Mouse (Mus musculus) olfactory bulb, adult 2 months (tissue): ENCODE results near the gene Abhd17c. TPM values are rescaled to one million over a fixed set of nuclear protein-coding genes. Genes with fewer than 3 reads are reported as not detected.

ENCODE experiments used
- H3K27ac ChIP-seq: fragments of 200-500 bp; 2 replicates; pipeline ENCODE4 v1.5.1; 2012; ENCODE audit warnings: low read depth, low read length; ENCODE audit not compliant: insufficient read depth
- H3K4me1 ChIP-seq: fragments of 200-500 bp; 2 replicates; pipeline ENCODE4 v1.6.1; 2012; ENCODE audit warnings: low read length; ENCODE audit not compliant: control insufficient read depth, insufficient read depth
- H3K4me3 ChIP-seq: fragments of 200-500 bp; 2 replicates; pipeline ENCODE4 v1.5.1; 2012; ENCODE audit warnings: mild to moderate bottlenecking, low read depth, low read length, moderate library complexity; ENCODE audit not compliant: insufficient read depth
- CTCF ChIP-seq: fragments of 200-500 bp; IDR thresholded peaks from 2 replicates; pipeline ENCODE4 v1.5.1; 2012; ENCODE audit warnings: low read depth, mild to moderate bottlenecking, low read length, moderate library complexity; ENCODE audit not compliant: insufficient read depth
- POLR2A ChIP-seq: fragments of 200-500 bp; IDR thresholded peaks from 2 replicates; pipeline ENCODE4 v1.6.1; 2012; ENCODE audit warnings: mild to moderate bottlenecking, low read depth, low read length, moderate library complexity; ENCODE audit not compliant: insufficient read depth
- WGBS: fragments of 180-500 bp; shearing (Covaris S2); methylation state at CpG from one replicate; pipeline ENCODE4 v1.1.7; 2018; 5-methylcytosine and 5-hydroxymethylcytosine counted together
- polyA plus RNA-seq: library from polyadenylated mRNA; stranded (reverse); fragments of >200 nt; gene quantifications from 2 replicates; pipeline ENCODE4 v1.2.4, GENCODE M21; 2012; ENCODE audit warnings: low replicate concordance; ENCODE audit not compliant: missing spikeins, insufficient read depth, insufficient read length

Abhd17c gene
- polyA plus RNA-seq, 1 experiment: not detected

DNA sequence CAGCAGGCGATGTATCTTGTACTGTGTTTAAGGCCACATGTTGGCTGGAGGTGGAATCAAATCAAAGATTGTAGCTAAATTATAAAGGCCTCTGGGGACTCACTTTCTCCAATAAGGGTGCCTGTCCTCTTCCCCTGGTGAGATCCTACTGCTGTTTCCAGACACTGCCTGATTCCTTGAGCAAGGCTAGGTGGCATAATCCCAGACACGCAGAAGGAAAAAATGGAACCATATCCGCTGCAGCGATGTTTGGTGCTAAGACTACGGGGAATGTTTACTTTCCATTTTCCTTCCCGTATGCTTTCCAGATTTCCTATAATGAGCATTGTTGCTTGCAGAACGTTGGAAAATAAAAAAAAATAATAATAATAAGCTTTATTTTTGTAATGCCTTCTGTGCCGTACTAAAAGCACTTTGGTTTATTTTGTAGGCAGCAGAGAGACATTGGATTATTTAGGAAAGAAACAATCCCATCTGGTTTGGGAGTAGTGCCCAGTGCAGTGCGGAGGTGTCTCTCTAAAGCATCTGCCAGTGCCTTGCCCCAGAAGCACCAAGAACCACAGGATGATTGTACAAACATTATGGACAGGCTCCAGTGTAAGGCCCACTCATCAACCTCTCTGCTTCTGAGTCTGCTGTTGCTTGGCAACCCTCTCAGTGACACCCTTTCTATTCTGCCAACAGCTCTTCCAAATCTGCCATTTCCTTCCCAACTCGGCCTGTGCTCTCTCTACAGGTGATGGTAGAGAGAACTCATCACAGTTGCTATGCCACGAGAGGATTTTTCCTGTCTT, 23.2 kb upstream of the Abhd17c start:
- TF ChIP-seq CTCF: no peak
- no peak for TF ChIP-seq POLR2A
- 67% methylated on average over 11 of the region's 11 CpGs for WGBS
- no peak overlapping the region for H3K4me3 ChIP-seq
- H3K4me1 ChIP-seq: no peaks in the 10 kb centered on the region
- no peak overlapping the region for H3K27ac ChIP-seq

DNA sequence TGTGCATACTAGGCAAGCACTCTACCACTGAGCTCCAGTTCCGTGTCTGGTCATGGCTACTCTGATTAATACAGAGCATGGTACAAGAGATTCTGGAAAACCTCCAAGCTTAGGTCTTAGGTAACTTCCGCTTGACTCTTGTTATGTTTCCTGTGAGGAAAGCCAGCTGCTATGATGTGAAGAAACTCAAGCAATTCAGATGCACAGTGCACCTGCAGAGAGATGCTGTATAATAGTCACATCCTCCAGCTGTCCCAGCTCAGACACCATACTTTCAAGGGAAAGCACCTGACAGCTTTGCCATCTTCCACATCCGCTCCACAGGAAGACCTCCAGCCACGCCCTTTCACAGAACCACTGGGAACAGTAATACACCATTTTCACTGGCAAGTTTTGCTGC, 21.7 kb upstream of the Abhd17c start:
- Histone ChIP-seq H3K4me1 (no peaks in the 10 kb centered on the region), H3K4me3 (no peak overlapping the region), H3K27ac (no peak overlapping the region)
- no peak for TF ChIP-seq POLR2A
- no peak for TF ChIP-seq CTCF
- 90% methylated on average over 4 of the region's 4 CpGs for WGBS

DNA sequence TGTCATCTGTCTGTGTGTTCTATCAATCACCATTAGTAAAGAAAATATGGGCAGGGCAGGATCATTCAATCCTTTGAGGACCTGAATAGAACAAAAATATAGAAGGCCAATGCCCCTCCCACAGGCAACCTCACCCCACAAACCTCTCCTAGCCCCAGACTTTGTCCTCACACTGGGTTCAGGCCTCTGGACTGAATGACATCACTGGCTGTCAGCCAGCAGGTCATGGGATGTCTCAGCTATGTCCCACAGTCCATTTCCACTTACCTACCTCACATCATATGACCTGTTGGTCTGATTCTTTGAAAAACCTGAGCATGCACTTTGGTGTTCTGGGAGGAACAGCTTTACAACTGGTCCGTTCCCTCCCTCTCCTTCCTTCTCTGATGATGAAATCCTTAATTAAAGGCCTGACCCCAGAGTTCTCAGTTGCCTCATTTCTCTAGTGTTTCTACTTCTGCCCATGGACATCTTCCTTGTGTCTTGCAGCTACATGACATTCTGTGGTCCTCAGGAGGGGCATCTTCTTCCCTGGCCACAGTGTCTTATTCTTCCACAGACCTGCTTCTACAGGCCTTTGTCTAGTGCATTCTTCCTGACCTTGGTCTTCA, 19.6 kb upstream of the Abhd17c start:
- Histone ChIP-seq H3K27ac (no peak overlapping the region), H3K4me1 (no peaks in the 10 kb centered on the region), H3K4me3 (no peak overlapping the region)
- WGBS: 97% methylated on average over 1 of the region's 1 CpGs
- TF ChIP-seq POLR2A (no peak), CTCF (no peak)

DNA sequence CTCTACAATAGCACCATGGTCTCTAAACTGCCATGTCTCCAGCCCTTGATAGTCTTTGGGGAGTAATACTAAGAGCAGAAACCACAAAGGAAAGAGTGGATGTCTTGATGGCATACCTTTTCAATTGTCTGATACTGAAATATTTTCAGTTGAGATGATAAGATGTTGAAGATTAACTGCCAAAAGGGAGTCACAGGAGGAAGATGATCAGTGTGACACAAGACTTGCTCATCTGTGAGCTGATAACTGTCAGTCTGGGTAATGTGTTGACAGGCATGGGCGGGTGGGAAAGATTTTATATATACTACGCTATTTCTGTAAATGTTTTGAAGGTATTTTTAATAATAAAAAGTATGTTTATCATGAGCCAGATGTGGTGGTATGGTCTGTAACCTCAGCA, 16.7 kb upstream of the Abhd17c start:
- no peak for TF ChIP-seq POLR2A
- no peak for TF ChIP-seq CTCF
- no peak overlapping the region for H3K27ac ChIP-seq
- H3K4me3 ChIP-seq: no peak overlapping the region
- WGBS: 91% methylated on average over 2 of the region's 2 CpGs
- H3K4me1 ChIP-seq: no peaks in the 10 kb centered on the region

DNA sequence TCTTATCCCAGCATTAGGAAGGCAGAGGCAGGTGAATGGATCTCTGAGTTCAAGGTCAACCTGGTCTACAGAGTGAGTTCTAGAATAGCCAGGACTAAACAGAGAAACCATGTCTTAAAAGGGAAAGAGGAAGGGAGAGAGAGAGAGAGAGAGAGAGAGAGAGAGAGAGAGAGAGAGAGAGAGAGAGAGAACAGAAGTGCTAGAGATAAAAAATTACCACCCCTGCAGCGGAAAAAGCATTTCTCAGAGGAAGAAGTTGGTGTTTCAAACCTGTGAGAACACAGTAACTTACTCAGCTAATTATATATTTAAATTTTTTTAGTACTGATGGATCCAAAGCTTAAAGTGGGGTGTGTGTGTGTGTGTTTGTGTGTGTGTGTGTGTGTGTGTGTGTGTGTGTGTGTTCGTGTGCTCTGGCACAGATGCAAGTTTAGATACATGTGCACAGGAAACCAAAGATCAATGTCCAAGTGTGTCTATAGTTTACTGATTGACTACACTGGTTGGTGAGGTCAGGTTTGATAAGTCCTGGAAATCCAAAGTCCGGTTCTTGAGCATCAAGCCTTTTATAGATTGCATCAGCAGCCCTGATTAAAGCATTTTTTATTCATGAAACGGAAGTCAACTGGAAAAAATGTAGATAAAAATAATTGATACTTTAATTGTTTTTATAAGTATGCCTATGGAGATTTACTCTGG, 15.2 kb upstream of the Abhd17c start:
- no peak for TF ChIP-seq CTCF
- TF ChIP-seq POLR2A: no peak
- H3K4me1 ChIP-seq: no peaks in the 10 kb centered on the region
- WGBS: 88% methylated on average over 4 of the region's 4 CpGs
- no peak overlapping the region for H3K27ac ChIP-seq
- H3K4me3 ChIP-seq: no peak overlapping the region

DNA sequence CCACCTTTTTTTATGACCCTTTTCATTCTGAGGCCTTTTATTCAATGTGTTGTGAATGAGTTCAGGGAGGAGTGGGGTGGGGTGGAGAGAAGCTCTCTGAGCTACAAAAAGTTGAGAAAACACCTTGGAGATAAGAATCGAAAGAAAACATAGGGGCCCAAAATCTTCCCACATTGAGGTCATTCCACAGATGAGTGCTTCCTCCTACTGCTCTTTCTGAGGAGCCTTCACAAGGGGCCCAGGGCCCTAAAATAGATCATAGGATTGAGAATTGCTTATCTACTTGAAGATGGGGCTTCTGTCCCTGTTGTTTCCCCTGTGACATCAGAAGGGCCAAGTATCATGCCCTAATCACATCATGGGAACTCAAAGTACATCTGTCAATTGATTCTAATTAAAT, 14.3 kb upstream of the Abhd17c start:
- Histone ChIP-seq H3K27ac (no peak overlapping the region), H3K4me3 (no peak overlapping the region), H3K4me1 (no peaks in the 10 kb centered on the region)
- WGBS: 80% methylated on average over 1 of the region's 1 CpGs
- TF ChIP-seq POLR2A: no peak
- no peak for TF ChIP-seq CTCF

DNA sequence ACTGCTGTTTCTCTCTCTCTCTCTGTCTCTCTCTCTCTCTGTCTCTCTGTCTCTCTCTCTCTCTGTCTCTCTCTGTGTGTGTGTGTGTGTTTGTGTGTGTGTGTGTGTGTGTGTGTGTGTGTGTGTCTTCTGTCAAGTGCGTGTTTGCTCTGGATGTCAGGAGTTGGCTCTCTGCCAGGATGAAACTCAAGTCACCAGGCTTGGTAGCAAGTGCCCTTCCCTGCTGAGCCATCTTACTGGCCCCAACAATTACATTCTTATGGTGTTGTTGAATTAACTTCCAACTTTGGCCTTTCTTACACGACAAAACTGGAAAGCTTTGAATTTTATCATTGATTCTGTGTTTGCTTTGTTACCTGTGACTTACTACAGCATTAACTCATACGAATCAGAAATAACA, 13.6 kb upstream of the Abhd17c start:
- no peak for TF ChIP-seq CTCF
- TF ChIP-seq POLR2A: no peak
- 54% methylated on average over 3 of the region's 3 CpGs for WGBS
- no peak overlapping the region for H3K4me3 ChIP-seq
- H3K4me1 ChIP-seq: no peaks in the 10 kb centered on the region
- no peak overlapping the region for H3K27ac ChIP-seq

DNA sequence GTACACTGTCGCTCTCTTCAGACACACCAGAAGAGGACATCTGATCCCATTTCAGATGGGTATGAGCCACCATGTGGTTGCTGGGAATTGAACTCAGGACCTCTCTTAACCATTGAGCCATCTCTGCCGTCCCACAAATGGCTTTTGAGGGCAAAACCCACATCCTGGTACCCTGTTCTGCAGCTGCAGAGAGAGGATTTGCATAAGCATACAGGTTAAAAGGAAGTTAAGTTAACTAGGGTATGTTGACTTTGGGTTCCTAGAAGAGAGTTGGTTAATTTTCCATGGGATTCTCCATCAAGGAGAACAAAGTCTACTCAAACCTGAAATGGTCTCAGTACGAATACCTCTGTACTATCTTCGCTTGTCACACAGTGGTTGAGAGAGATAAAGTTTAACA, 13.2 kb upstream of the Abhd17c start:
- Histone ChIP-seq H3K27ac (no peak overlapping the region), H3K4me1 (no peaks in the 10 kb centered on the region), H3K4me3 (no peak overlapping the region)
- WGBS: 94% methylated on average over 4 of the region's 4 CpGs
- no peak for TF ChIP-seq POLR2A
- no peak for TF ChIP-seq CTCF

DNA sequence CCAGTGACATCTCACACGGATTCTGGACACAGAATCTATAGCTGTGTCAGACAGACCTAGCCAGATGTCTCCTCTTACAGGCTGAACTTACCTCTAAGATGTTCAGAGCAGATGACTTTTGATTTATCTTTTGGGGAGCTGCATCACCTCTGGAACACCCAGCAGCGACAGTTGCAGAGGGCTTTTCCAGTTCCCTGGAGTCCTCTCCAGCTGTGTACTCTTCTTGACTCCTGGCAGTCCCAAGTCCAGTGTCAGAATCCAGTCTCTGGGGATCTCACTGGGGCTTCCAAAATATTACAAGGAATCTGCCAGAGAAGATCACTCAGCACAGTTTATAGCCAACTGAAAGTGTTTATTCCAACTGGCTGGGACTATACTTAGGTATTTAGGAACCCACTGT, 12.7 kb upstream of the Abhd17c start:
- no peak for TF ChIP-seq POLR2A
- TF ChIP-seq CTCF: no peak
- WGBS: 77% methylated on average over 2 of the region's 2 CpGs

DNA sequence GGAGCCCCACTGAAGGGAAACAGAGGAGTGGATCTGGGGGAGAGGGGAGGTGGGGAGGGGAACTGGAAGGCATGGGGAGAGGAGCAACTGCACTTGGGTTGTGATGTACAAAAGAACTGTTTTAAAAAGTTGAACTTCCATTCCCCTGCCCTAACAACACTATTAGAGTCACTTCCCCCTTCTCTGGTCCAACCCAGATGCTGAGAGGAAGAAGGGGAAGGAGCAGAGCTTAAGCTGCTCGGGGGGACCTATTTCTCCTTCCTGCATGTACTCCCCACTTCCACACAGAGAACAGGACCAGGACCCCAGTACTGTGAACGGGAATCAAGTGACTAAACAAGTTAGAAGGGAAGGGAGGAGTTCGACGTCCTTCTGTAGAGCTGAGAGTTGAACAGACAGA, 11.9 kb upstream of the Abhd17c start:
- Histone ChIP-seq H3K4me1 (no peaks in the 10 kb centered on the region), H3K4me3 (no peak overlapping the region)
- WGBS: 87% methylated on average over 4 of the region's 4 CpGs

More for the DNA sequence above, 12.7 kb upstream of the Abhd17c start:
- Histone ChIP-seq H3K4me3 (no peak overlapping the region), H3K27ac (no peak overlapping the region), H3K4me1 (no peaks in the 10 kb centered on the region)

More for the DNA sequence above, 11.9 kb upstream of the Abhd17c start:
- no peak overlapping the region for H3K27ac ChIP-seq
- TF ChIP-seq CTCF (no peak), POLR2A (no peak)
